Mouse (Mus musculus) brain, embryonic 14.5 days (tissue): ENCODE measurements around the gene Tsr1.

Experiments used
- CTCF ChIP-seq: fragments of 200-500 bp; IDR thresholded peaks from 2 replicates; pipeline ENCODE4 v1.5.1; 2012; ENCODE audit warnings: inconsistent platforms, mild to moderate bottlenecking, moderate library complexity, borderline replicate concordance; ENCODE audit not compliant: insufficient read depth, insufficient read length; ENCODE audit errors: extremely low read depth
- POLR2A ChIP-seq: fragments of 200-500 bp; IDR thresholded peaks from 2 replicates; pipeline ENCODE4 v1.6.1; 2012; ENCODE audit warnings: mild to moderate bottlenecking, inconsistent platforms, borderline replicate concordance; ENCODE audit not compliant: poor library complexity, insufficient read depth, insufficient read length, severe bottlenecking; ENCODE audit errors: extremely low read depth

GRCm38 (mm10) chr11:74902416-74902815 lies 4.5 kb downstream of the Tsr1 start:
- no peak for TF ChIP-seq CTCF
- no peak for TF ChIP-seq POLR2A
